Mouse (Mus musculus) kidney, adult 9 months (tissue): ENCODE measurements around the gene Ucn2.

Experiments
- DNase-seq: peaks from one replicate; pipeline ENCODE4 v3.0.0; 2022

Ucn2 gene

GRCm38 (mm10) chr9:109032435-109032834 is 46.6 kb downstream of the Ucn2 start:
- no peak for DNase-seq
